Mouse (Mus musculus): ENCODE results near the gene Pias1. TPM values are rescaled to one million over a fixed set of nuclear protein-coding genes. Genes with fewer than 3 reads are reported as not detected.
A peak's percentile ranks its signal among the peaks of the same experiment; 100 is the strongest.
"Not testable (repeated sequence)": the region's sequence is repeated elsewhere in the genome, so short reads cannot be mapped to it uniquely, and the experiment has no call there.

The Pias1 gene
- total RNA-seq, 2 experiments from 2014 or later: 26.3 to 26.7 TPM

DNA sequence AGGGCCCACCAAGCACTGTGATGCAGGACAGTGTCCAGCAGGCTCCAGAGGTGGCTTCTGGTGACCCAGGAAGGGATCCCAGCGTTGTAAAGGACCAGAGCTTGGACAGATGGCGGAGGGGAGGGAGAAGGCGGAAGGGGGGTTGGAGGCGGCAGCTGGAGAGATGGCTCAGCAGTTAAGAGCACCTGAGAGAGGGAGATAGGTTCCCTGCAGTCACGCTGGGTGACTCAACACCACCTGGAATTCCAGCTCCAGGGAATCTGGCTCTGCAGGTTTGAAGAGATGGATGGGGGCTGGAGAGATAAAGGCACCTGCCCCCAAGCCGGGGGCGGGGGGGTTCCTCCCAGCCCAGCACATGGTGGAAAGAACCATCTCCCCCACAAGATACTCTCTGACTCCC, 127.6 kb downstream of the Pias1 start:
- intact Hi-C loops (cut with DNase I); DNase-seq: not testable (repeated sequence)

DNA sequence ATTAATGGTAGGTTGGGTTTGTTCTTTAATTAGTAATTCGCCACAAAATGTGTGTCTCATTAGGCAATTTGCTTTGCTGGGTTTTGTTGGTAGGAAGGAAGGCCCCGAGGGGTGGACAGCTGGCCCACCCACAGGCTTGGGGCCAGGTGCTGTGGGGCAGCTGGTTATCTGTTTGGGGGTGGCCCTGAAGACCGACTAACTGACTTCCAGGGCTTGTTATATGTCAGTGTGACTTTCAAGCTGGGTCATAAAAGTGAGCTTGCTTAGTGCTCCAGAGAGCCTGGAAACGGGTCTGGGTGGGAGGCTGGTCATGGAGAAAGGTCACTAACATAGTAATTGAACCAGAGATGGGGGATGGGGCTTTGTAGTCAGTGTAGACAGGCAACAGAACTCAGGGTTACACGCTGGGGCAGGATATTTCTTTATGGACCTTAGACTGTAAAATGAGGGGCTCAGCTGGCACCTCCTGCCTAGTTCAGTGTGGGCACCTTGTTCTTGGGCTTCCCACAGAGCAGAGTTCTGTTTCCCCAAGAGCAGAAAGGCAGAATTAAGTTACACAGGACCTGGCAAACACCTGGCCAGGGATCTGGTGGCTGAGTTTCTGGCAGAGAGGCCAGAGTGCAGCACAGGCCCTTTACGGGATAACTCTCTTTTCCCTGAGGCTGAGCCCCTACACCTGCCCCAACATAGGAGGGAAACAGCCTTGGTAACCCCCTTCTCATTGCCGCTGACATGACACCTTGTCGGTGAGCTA, 129.3 kb downstream of the Pias1 start:
- no peak for DNase-seq
- intact Hi-C loops (cut with DNase I): no loop called here

DNA sequence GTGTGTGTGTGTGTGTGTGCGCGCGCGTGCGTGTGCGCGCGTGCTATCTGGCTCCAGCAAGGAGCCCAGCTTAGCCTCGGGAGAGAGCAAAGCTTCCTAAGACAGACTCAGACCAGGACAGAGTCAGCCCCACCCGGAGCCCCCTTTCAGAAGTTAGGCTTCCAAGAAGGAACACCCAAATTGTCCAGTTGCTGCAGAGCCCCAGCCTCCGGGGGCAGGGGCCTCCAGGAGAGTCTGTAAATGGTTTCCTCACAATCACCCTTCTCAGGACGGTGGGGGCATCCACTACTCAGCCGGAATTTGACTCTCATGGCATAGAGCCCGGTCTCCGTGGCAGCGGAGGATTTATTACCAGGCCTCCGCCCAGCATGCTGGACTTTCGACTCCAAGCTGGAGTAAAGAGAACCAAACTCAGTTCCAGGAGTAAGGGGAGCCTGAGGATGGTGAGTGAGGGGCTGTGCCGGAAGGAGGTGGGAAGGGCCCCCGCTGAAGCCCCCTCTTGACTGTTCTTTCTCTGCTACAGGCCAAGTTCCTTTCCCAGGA, 129.9 kb downstream of the Pias1 start, which contains the start of gene Calml4:
Calml4 (plus strand) TSS at position 362 of the 543 bp plus-strand sequence.
- intact Hi-C loops (cut with DNase I): no loop called here
- DNase-seq: peak; percentile 80 to 87

DNA sequence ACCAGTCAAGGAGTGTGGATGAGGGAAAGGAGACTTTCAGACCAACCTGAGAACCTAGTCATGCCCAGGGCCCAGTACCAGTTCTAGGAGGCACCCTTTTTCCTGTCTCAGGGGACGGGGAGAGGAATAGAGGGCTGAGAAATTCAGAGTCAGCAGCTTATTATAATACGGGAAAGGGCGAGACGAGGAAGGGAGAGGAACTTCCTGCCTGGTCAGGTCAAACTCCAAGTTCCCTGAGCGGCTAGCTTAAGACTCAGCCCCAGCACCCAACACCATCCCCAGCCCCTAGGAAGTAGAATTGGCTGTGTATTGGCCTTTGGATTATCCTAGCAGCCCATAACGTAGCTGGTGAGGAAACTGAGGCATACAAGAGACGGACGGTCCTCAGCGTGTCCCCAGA, 130.5 kb downstream of the Pias1 start:
- peak; percentile 25 to 29 for DNase-seq
- intact Hi-C loops (cut with DNase I): no loop called here

DNA sequence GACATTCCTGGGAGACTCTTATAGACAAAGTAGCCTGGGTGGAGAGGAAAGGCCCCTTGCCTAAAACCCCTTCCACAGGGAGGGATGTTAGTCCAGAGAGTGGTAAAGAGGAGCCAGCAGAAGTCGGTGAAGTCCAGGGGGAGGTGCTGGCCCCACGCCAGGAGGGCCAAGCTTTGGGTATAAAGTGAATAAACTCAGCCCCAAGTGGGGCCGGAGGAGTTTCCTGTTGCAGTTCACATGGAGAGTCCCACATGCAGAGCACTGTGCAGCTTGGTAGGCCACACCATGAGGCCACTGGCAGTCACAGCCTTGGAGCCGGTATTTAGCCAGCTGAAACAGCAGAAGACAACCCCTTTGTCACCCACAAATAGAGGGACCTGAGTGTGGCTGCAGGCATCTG, 133.2 kb downstream of the Pias1 start:
- intact Hi-C loops (cut with DNase I): no loop called here
- DNase-seq: no peak

DNA sequence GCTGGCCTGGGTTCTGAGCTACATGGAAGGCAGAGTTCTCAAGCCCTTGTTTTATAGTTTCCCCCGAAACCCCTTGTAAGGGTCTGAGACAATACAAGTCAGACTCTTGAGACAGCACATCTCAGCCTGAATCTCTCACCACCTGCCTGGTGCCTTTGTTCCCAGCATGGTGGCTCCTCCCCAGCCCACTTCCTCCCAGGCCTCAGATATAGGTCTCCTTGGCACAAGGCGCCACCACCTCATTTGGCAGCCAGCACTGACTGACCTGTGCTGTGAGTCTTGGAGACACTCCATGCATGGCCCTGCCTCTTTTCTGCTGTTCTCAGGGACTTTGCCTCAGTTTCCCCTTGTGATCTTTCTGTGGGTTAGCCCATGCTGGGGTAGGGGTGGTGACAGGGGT, 136.2 kb downstream of the Pias1 start:
- DNase-seq: no peak
- intact Hi-C loops (cut with DNase I): no loop called here

DNA sequence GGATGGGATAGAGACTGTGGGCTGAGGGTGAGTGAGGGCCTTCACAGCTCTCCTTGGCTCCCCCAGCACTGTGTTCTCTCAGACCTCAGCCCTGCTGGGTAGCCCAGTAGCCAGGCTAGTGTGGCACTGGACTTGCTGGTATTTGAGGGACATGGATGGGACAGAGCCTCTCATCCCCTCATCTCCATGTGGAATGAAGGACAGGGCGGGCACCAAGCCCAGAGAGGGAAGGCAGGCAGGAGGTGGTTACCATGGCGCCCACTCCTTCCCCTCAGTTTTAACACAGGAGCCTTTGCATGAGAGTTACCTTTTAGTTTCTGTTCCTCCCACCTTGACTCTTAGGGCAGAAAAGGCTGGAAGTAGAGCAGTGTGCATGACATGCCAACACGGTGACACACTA, 139.1 kb downstream of the Pias1 start:
- DNase-seq: no peak
- intact Hi-C loops (cut with DNase I): loop anchor here (2.0 to 5.0 kb wide), 2 partner anchors 32 to 129 kb away; no protein-coding TSS in a partner anchor

DNA sequence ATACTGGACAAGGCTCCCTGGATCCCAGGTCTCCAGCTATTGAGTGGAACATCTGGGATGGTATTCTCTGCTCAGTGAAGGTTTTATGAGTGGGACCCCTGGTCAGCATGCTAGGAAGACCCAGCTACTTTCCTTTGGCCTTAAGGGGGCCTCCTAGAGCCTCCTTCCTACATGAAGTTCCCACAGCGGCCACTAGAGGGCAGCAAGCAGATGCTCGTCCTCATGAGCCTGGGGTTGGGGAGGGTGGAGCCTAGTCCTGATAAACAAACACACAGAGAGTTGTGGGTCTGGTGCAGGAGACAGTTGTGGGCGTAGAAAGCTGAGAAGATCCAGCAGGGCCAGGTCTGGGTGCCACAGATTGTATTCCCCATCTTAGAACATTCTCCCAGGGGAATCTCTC, 140.0 kb downstream of the Pias1 start:
- peak; percentile 88 to 96 for DNase-seq
- intact Hi-C loops (cut with DNase I): loop anchor here (1.0 to 5.0 kb wide), 3 partner anchors 33 to 277 kb away; no protein-coding TSS in a partner anchor

DNA sequence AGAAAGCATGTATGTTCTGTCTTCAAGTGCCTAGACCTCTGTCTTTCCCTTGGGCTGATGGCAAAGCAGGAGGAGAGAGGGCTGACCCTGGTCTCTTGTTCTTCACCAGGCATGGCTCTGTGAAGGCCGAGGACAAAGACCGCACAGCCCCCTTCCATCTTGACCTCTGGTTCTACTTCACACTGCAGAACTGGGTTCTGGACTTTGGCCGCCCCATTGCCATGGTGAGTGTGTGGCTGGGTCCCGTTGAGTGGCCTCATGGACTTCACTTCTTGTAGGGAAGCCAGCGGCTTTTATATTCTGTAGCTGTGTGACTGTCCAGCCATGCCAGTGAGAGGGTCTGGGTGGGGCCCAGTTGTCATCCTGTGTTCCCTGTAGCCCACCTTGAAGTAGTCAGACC, 143.3 kb downstream of the Pias1 start:
- no peak for DNase-seq
- intact Hi-C loops (cut with DNase I): no loop called here

DNA sequence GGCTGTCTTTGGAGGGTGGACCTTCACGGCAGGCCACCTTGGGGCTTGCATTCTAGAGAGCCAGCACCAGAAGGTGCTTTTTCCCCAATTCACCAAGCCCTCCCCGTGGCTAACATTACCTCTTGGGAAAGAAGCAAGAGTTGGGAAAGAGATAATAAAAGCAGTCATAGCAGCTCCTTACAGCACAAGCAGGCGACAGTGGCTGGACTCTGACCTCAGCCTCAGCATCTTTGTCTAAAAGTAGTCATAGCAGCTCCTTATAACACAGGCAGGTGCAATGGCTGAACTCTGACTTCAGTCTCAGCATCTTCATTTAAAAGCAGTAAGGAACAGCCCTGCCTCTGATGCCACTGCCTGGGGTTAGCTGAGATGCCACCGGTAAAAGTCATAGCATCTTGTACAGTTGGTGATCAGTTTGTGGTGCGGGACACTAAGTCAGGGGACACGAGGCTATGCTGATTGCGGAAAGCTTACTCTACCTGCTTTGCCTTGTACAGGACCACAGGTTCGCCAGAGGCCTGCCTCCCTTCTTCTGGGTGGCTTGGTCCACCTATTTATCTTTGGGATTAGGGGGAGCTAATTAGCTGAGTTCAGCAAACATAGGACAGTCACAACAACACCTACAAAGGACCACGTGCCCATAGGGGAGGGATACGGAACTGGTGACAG, 144.2 kb downstream of the Pias1 start:
- intact Hi-C loops (cut with DNase I): no loop called here
- DNase-seq: no peak

DNA sequence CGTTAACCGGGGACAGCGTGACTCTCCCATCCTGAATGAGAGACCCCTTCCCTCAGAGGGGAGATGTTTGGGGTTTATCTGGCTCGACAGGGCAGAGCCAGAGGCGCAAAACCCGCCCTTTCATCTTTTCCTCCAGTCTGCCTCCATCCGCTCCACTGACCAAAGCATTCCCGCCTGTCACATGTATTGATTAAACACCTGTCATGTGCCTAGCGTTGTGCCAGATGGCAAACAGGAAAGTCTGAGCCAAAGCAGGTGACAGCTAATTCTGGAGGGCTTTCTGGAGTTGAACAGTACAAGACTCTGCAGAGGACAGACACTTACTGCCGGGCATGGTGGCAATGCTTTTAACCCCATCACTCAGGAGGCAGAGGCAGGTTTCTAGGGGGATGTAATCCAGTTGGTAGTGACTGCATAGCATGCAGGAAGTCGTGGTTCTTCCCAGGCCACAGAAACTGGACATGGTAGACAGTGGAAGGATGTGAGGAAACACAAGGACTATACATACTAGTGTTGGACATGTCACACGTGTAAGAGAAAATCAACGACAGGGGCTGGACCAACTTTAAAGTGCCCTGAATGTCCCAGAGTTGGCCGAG, 148.5 kb downstream of the Pias1 start:
- intact Hi-C loops (cut with DNase I): no loop called here
- peak in 1 of 2 experiments; percentile 36 for DNase-seq

DNA sequence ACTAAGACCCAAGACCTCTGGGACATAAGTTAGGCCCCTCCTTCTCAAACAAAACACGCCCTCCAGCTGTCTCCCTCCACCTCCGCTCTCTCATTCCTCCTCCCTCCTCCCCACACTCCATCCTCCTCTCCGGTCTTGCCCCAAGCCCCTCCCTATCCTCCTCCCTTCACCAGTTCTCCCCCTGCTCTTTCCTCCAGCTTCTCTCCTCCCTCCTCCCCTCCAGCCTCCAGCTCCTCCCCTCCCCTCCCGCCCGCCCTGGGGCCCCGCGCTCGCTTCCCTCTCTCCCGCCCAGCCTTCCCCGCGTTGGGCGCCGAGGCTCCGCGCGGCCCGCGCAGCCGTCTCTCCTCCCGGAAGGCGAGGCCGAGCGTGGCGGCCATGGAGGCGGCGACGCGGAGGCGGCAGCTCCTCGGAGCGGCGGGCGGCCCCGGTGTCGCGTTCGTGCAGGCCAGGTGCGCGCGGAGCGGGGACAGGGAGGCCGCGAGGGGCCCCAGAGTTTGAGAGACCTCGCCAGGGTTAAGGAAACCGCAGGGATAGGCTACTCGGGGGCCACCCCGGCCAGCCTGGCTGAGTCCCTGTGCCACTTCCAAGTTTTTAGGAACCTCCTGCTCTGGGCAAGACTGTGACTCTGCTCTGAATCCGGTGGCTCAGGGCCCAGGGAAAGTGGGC, 149.1 kb downstream of the Pias1 start, which contains the start of gene Cln6:
Cln6 (plus strand) TSS at position 280 of the 666 bp plus-strand sequence.
- intact Hi-C loops (cut with DNase I): no loop called here
- peak; percentile 75 to 79 for DNase-seq

DNA sequence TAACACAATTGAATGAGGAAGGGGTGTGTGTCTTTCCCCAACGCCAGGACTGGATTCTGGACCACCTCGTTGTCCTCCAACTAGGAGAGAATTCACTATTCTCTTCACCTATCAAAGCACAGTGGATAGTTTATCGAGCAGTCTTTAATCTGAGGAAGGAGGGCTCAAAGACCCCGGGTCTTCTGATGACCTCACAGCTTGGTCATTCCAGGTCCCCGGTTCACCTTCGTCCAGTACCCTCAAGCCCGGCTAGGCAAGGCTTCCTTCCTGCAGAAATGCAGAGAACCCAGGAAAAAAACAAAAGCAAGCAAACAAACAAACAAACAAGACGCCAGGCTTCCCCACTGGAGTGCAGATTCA, 149.6 kb downstream of the Pias1 start:
- intact Hi-C loops (cut with DNase I): no loop called here
- no peak for DNase-seq

DNA sequence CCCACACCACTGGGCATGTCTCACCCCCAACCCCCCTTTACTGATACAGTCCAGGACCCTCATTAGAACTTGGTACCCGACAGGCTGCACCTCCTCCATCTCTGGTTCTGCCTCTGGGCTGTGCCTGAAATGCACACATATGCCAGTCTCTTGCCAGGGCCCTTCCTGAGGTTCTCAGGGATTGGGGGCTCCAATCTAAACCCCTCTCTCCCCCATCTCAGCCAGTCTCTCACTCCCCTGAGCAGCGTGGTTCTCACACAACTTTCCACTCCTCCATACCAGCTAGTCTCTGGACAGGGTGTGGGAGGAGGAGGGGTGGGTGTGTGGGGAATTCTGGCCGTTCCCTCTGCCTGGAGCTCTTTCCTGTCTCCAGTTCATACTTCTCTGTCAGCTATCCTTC, 150.1 kb downstream of the Pias1 start:
- intact Hi-C loops (cut with DNase I): no loop called here
- DNase-seq: no peak

DNA sequence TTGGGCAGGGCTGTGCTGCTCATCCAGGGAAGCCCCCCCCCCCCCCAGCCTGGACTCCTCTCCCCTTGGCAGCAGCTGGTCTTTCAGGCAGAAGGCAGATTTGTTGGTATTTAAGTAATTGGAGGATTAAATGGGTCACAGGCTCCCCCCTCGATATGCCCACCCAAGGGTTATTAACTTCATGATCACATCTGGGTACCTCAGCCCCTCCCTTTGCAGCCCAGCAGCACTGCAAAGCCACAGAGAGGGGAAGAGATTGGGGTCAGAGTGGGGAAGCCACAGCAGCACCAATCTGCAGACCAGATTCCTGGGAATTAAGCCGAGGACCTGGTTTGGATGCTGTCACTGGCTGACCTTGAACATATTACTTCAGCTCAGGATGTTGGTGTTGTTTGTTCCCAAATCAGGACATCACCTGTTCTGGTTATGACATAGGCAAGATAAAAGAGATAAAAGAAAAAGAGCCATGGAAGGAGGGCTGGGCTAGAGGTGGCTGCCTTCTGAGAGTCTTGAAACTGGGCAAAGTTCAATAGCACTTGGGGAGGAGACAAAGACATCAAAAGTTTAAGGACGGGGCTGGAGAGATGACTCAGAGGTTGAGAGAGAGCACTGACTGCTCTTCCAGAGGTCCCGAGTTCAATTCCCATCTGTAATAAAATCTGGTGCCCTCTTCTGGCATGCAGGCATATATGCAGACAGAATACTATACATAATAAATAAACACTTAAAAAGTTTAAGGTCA, 151.8 kb downstream of the Pias1 start:
- no peak for DNase-seq
- intact Hi-C loops (cut with DNase I): no loop called here

DNA sequence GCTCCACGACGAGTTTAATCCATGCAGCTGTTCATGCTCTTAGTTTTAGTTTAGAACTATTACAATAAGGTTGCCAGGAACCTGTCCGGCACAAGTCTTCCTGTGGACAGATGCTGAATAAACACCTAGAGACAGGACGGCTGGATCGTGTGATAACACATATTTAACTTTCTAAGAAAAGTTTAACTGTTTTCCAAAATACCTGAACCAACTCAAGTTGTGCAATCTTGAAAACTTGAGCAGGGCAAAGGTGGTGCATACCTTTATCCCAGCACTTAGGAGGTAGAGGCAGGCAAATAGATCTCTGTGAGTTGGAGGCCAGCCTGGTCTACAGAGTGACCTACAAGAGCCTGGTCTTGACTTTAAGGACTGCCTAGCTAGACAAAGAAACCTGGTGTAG, 152.8 kb downstream of the Pias1 start:
- intact Hi-C loops (cut with DNase I): no loop called here
- DNase-seq: no peak

DNA sequence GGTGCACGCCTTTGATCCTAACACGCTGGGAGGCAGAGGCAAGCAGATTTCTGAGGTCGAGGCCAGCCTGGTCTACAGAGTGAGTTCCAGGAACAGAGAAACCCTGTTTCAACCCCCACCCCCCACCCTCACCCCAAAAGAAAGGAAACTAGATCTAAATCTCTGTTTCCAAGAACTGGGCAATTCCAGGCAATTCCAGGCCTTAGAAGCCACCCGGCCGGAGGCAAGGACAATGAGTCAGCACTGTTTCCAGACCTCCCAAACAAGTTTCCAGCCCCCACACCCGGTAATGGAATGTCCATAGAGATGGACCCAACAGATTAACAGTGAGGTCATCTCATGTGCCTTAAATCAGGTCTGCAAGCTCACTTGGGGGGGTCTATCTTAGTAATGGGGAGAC, 157.8 kb downstream of the Pias1 start:
- intact Hi-C loops (cut with DNase I): no loop called here
- DNase-seq: no peak

DNA sequence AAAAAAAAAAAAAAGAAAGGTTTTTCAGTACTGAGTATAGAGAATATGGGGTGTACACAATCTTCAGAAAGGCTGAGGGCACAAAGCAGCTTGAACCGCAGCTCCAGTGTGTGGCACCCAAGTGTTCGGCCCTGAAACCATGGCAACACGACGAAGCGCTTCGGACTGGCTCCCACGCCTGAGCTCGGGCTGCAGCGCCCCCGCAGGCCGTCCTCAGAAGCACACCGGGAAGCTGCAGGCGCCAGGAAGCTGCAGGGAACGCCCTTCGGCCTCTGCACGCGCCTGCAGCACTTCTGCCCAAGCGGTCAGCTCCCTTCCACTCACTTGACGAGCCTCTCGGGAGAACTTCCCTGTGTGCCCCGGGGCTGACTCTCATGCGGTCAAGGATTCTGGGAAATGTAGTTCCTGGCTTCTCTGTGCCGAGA, 159.1 kb downstream of the Pias1 start:
- intact Hi-C loops (cut with DNase I): loop anchor here (1.0 kb wide), 1 partner anchor 84 kb away; no protein-coding TSS in a partner anchor

More for the DNA sequence above, 159.1 kb downstream of the Pias1 start:
- peak; percentile 97 to 98 for DNase-seq

Data from heart, postnatal 10 days (tissue).